Mouse (Mus musculus): ENCODE results near the gene Olfr1499.
"Not testable (repeated sequence)": the region's sequence is repeated elsewhere in the genome, so short reads cannot be mapped to it uniquely, and the experiment has no call there.

Olfr1499 gene

GRCm38 (mm10) chr19:13819347-13819746 lies at the start of gene Olfr1499:
TSS of gene Olfr1499 (minus strand) at chr19:13819447.
- DNase-seq (ENCODE audit: low spot score in 2 of 2) = no peak

GRCm38 (mm10) chr19:13861495-13861894 lies 42.2 kb upstream of the Olfr1499 start, which contains the start of gene Olfr1502:
TSS of gene Olfr1502 (plus strand) at chr19:13861795.
- DNase-seq (ENCODE audit: low spot score in 2 of 2) = no peak

- DNase-seq (ENCODE audit: low spot score in 2 of 2) = not testable (repeated sequence)
These were observed 31.3 kb upstream of the Olfr1499 start, which contains the start of gene Olfr1501 for GRCm38 (mm10) chr19:13850592-13850991. TSS of gene Olfr1501 (minus strand) at chr19:13850692.

- no peak for DNase-seq (ENCODE audit: low spot score in 2 of 2)
These were observed 11.1 kb upstream of the Olfr1499 start, which contains the start of gene Olfr1500 for GRCm38 (mm10) chr19:13830388-13830787. TSS of gene Olfr1500 (minus strand) at chr19:13830488.

- no peak for DNase-seq (ENCODE audit: low spot score in 2 of 2)
These were observed 9.2 kb upstream of the Olfr1499 start for GRCm38 (mm10) chr19:13828447-13828846.

- no peak for DNase-seq (ENCODE audit: low spot score in 2 of 2)
These were observed 1.6 kb upstream of the Olfr1499 start for GRCm38 (mm10) chr19:13820847-13821246.

GRCm38 (mm10) chr19:13818827-13819226 lies 420 bp downstream of the Olfr1499 start:
- peak; percentile 4 to 7 for DNase-seq (ENCODE audit: low spot score in 2 of 2)

- DNase-seq (ENCODE audit: low spot score in 2 of 2) = no peak
These were observed 6.4 kb downstream of the Olfr1499 start for GRCm38 (mm10) chr19:13812823-13813222.

GRCm38 (mm10) chr19:13805486-13805885 lies 13.8 kb downstream of the Olfr1499 start:
- not testable (repeated sequence) for DNase-seq (ENCODE audit: low spot score in 2 of 2)

- DNase-seq (ENCODE audit: low spot score in 2 of 2) = no peak
These were observed 21.1 kb downstream of the Olfr1499 start, which contains the start of gene Olfr1497 for GRCm38 (mm10) chr19:13798102-13798501. TSS of gene Olfr1497 (minus strand) at chr19:13798202.

GRCm38 (mm10) chr19:13777578-13777977 lies 41.7 kb downstream of the Olfr1499 start, which contains the start of gene Olfr1496:
TSS of gene Olfr1496 (plus strand) at chr19:13777878.
- DNase-seq (ENCODE audit: low spot score in 2 of 2) = no peak

GRCm38 (mm10) chr19:13768565-13769276 lies 50.5 kb downstream of the Olfr1499 start:
- no peak for DNase-seq (ENCODE audit: low spot score in 2 of 2)

- DNase-seq (ENCODE audit: low spot score in 2 of 2) = no peak
These were observed 54.9 kb downstream of the Olfr1499 start, which contains the start of gene Olfr1495 for GRCm38 (mm10) chr19:13764306-13764705. TSS of gene Olfr1495 (plus strand) at chr19:13764606.

Measured in right cerebral cortex, adult 2 months (tissue).